Mouse (Mus musculus) megakaryocyte, embryonic 14.5 days (primary cell): Measurements from ENCODE around the gene Lingo1.

Experiments used
- FLI1 ChIP-seq: IDR thresholded peaks from 2 replicates; pipeline ENCODE4 v1.6.1; 2012; ENCODE audit warnings: low read length, inconsistent platforms, mixed read lengths
- GATA1 ChIP-seq: IDR thresholded peaks from 3 replicates; pipeline ENCODE4 v1.6.1; 2012; ENCODE audit warnings: mixed read lengths, low read length, inconsistent platforms, borderline replicate concordance

- TF ChIP-seq FLI1 = no peak
- no peak for TF ChIP-seq GATA1
These were observed 141.1 kb downstream of the Lingo1 start for GRCm38 (mm10) chr9:56655167-56655566.
